Mouse (Mus musculus): ENCODE measurements around the gene Rdh19.
"Not testable (repeated sequence)": the region's sequence is repeated elsewhere in the genome, so short reads cannot be mapped to it uniquely, and the experiment has no call there.

Rdh19 gene

DNA sequence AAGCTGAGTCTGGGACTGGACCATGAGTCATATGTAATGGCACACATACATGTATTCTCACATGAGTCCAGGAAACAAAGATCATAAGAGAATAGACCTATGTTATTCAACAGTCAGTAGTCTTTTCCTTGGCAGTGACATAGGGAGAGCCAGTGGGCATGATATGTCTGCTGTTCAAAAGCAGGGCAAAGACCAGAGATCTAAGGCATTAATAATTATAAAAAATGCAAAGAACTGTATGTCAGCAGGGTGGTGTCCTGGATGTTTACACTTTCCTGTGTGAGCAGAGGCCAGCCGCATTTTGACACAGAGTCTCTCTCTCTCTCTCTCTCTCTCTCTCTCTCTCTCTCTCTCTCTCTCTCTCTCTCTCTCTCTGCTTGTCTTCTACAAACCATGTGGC, at the start of gene Rdh19:
Gene Rdh19 (plus strand): TSS at position 301 of the 400 bp plus-strand sequence.
- ChIA-PET CTCF (interaction anchor here in 1 of 4 experiments (0.6 kb wide), 1 partner anchor 1319 kb away, joined by 8 read pairs; no protein-coding TSS in a partner anchor), POLR2A (no interaction called here)

DNA sequence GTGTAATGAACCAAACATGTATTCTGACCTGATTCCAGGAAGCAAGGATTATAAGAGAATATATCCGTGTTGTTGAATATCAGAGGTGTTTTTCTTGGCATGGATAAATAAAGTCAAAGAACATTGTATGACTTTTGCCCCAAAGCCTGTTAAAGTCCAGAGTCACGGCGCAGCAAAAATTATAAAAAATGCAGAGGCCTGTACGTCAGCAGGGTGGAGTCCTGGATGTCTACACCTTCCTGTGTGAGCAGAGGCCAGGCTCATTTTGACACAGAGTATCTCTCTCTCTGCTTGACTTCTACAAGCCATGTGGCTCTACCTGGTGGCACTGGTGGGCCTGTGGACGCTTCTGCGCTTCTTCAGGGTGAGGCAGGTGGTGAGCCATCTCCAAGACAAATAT, 48.8 kb upstream of the Rdh19 start, which contains the start of gene Rdh16:
Gene Rdh16 (plus strand): TSS at position 262 of the 400 bp plus-strand sequence.
- CTCF ChIA-PET: no interaction called here
- POLR2A ChIA-PET: no interaction called here

DNA sequence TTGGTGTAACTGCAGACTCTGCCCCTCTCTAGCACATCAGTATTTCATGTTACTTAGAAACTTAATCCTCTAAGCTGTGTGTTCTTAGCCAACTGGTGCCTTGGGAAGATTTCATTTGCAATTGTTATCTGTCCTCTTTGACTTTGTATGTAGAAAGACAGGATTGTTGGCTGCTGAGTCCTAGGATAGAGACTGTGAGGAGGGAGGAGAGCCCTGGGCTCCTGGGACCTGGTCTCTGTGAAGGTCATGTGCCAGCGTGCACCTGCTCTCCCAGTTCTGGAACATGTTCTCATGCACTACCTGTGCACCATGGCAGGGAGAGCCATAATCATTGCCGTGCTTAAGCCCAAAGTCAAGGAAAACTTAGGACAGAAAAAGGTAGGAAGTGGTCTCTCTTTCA, 48.1 kb upstream of the Rdh19 start:
- ChIA-PET CTCF (no interaction called here), POLR2A (no interaction called here)

DNA sequence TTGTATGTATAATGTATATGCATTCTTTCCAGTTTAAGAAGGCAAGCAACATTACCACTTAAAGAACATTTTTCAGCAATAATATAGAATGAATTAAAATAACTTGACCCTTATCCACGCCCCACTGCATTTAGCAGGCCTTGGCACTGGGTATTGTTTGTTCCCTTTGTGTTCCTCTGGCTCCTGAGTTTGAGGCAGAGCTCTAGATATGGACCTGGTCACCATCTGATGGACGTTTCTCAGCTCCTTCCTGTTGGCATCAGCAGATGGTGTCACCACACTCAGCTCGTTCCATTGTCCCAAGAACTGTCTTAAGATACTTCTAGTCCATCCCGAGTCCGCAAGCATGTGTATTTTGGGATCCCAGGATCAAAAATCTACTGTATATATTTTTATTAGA, 47.5 kb upstream of the Rdh19 start:
- ChIA-PET POLR2A (interaction anchor here in 1 of 4 experiments (0.6 kb wide), 1 partner anchor 143 kb away, joined by 3 read pairs; no protein-coding TSS in a partner anchor), CTCF (no interaction called here)

DNA sequence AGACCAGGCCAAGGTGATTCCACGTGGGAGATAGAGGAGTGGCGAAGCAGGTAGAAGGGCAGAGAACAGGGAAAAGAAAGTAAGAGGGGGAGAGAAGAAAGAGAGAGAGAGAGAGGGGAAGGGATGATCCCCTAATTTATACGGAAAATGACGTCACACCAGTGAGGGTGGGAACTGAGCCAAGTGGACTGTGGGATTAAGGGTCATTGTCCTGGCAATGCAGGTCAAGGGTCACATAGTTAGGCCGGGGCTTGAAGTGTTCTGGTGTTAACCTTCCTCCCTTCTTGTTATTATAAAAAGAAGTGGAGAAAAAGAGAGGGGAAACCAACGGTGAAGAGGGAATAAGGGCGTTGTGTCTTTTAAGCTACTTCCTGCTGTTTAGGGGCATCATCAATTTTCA, 45.3 kb upstream of the Rdh19 start:
- ChIA-PET POLR2A (no interaction called here), CTCF (no interaction called here)

DNA sequence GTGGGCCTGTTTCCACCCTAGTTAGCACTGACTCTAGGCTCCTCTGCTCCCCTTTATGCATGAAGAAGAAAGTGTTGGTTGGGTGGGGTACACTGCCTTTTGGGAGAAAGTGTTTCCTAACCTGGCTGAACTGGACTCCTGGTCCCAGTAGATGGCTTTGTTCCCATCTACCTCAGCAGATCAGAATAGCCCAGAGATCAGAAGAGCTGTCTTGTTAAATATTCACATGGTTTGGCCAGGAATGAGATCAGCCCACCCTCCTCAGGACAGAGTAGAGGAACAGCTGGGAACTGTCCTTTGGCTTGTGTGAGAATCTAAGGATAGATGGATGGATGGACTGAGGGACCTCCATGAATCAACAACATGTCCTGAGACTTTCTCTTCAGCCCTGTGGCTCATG, 33.8 kb upstream of the Rdh19 start:
- ChIA-PET POLR2A (no interaction called here), CTCF (interaction anchor here in 1 of 4 experiments (0.6 kb wide), 1 partner anchor 116 kb away, joined by 4 read pairs; no protein-coding TSS in a partner anchor)

DNA sequence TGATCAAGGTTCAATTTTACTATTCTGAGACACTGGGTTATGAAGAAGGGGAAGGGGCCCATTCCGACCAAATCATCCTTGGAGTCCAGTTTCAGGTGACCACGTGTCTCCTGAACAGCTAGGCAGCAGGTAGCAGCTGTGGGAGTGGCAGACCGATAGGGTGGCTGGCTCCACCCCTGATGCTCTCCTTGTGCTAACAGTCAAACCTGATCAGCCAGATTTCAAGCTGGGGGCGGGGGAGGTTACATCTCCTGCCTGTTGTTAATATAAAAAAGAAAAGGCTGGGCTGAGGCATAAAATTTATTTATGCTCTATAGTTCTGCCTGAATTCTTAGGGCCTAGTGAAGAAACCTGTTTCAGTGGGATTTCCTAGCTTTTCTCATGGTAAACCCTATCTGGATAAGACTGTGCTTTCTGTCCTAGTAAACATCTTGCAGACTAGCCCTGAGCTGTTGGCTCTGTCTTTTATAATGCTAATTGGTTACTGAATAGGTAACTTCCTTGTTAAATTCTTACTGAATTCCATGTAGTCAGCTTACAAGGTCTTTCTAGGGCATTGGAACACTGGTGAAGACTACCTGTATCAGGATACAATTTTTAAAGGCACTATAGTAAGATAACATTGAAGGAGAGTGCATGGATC, 32.3 kb upstream of the Rdh19 start:
- CTCF ChIA-PET, POLR2A ChIA-PET: not testable (repeated sequence)

DNA sequence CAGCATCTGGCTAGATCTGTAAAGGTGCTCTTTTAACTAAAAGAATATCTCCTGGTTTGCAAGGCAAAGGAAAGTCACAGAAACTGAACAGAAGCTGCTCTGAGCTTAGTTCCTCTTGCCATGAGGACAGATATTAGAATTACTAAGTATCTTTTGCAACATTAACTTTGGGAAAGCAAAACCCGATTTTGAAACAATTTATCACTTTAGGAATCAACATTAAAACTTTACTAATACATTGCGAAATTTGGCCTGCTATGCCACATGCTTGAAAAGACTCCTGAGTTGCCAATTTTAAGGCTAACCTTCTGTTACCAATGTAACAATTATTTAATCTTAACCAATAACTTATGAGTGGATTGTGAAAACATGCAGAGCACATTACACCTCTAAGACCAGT, 27.9 kb upstream of the Rdh19 start:
- POLR2A ChIA-PET: interaction anchor here in 1 of 4 experiments (0.6 kb wide), 1 partner anchor 178 kb away, joined by 5 read pairs; no protein-coding TSS in a partner anchor
- CTCF ChIA-PET: not testable (repeated sequence)

DNA sequence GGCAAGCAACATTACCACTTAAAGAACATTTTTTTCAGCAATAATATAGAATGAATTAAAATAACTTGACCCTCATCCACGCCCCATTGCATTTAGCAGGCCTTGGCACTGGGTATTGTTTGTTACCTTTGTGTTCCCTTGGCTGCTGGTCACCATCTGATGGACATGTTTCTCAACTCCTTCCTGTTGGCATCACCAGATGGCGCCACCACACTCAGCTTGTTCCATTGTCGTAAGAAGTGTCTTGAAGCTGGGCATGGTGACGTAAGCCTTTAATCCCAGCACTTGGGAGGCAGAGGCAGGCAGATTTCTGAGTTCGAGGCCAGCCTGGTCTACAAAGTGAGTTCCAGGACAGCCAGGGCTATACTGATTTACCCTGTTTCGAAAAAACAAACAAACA, 24.3 kb upstream of the Rdh19 start:
- ChIA-PET POLR2A (no interaction called here), CTCF (interaction anchor here in 3 of 4 experiments (0.5 to 1.4 kb wide), 5 partner anchors 61 to 266 kb away, joined by 3 to 8 read pairs (median 4); partner anchors contain the start of gene Baz2a (in 1 of the 3))

DNA sequence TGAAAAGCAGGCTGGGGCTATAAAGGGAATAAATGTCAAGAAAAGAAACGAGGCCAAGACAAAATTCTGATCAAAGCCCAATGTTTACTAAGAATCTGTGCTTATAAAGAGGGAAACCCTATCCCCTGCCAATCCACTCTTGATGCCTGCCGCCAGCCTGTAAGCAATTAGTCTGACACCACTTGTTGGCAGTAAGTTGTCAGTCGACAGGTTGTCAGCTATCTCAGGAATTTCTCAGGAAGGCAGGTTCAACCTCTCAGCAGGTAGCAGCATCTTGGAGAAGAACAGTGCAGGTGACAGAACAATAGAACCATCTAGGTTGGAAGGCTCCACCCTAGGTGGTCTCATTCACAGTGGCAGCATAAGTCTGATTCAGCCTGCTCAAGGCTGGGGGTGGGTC, 20.6 kb upstream of the Rdh19 start:
- POLR2A ChIA-PET: no interaction called here
- CTCF ChIA-PET: no interaction called here

DNA sequence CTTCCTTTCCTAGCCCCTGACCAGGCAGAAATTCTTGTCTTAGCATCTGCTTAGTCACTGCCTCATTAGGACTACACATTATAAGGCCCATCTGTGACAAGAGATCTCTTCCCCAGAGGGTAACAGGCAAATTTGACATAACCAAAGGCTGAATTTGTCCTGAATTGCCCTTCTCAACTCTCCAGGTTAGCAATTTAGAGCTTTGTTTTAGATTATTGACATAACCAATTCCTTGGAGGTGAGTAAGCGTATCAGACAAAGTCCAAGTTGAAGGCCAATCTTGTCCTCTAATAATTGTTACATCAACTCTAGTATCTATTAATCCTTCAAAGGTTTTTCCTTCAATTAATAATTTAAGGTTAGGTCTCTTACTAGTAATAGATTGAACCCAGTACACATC, 15.5 kb upstream of the Rdh19 start:
- POLR2A ChIA-PET: not testable (repeated sequence)
- CTCF ChIA-PET: interaction anchor here in 1 of 4 experiments (0.6 kb wide), 1 partner anchor 16 kb away, joined by 3 read pairs; no protein-coding TSS in a partner anchor

DNA sequence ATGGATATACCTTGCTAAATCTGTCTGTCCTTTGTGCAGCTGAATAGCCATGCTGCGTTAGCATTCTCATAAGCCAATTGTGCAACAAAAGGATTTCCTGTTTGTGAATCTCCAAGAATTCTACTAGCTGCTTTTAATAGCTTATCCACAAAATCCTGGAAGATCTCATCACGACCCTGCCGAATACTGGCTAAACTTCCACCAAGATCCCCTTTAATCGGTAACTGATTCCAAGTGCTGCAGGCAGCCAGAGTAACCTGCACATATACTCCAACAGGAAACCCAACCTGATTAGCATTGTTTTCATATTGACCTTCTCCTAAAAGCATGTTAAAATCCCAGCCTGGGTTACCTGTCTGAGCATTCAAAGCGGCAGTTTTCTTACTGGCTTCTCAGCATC, 14.4 kb upstream of the Rdh19 start:
- ChIA-PET POLR2A (interaction anchor here in 1 of 4 experiments (0.6 kb wide), 1 partner anchor 110 kb away, joined by 4 read pairs; no protein-coding TSS in a partner anchor), CTCF (no interaction called here)

DNA sequence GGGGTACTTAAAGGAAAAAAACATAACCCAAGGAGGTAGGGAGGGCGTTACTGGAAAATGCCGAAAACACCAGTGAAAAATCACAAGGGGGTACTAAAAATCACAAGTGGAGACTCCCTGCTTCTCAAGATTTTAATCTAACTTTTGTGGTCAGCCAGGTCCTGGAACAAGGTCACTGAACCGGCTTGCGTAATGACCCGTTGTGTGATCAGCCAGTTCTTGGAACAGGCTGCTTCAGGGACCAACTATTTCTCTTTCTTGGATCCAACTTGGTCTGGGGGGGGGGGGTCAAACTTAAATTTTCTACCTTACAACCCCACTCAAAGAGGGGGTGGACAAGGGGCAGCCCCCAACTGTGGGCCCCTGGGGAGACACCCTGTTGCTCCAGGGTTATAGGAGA, 11.9 kb upstream of the Rdh19 start:
- POLR2A ChIA-PET, CTCF ChIA-PET: not testable (repeated sequence)

DNA sequence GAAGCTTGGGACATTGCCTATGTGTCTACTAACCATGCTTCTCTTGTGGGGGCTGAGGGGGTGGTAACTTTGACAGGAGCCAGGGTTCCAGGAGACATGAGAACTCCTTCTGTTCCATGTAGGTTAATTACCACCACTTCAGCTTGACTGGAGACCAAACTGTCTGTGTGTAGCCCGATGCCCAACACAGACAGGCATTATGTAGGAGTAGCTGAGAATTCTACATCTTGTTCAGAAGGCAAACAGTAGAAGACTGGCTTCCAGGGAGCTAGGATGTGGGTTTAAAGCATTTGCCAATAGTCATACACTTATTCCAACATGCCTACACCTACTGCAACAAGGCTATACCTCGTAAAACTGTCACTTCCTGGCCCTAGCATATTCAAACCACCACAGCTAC, 11.2 kb upstream of the Rdh19 start:
- ChIA-PET CTCF (no interaction called here), POLR2A (no interaction called here)

DNA sequence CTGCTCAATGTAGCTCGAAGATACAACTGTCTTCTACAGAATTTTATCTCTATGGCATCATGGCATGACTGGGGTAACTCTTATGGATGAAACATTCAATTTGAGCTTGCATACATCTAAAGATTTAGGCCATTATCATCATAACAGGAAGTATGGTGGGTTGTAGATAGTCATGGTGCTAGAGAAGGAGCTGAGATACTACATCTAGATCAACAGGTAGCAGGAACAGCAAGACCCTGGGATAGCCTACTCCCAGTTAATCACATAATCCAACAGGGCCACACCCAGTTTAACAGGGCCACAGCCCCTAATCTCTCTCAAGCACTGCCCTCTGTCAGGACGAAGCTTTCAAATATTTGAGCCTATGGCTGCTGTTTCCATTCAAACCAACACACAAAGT, 9.0 kb upstream of the Rdh19 start:
- POLR2A ChIA-PET: interaction anchor here in 1 of 4 experiments (0.7 kb wide), 2 partner anchors 66 to 77 kb away, joined by 3 to 5 read pairs; no protein-coding TSS in a partner anchor

DNA sequence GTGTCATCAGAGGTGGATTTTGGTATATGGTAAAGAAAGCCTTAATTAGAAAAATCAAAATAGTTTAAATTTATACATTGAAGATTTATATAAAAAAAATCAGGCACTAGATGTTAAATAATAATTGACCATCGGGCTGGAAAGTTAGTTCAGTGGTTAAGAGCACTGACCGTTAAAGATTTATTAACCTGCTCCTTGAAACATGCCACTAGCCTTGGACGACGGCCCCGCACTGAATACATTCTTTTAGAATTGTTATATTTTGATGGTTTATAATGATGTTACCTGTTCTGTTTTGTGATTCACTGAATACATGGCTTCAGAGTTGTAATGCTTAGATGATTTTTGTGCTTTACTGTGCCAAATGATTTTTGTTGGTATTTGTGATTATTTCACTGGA, 3.8 kb upstream of the Rdh19 start:
- CTCF ChIA-PET, POLR2A ChIA-PET: not testable (repeated sequence)

More for the DNA sequence above, 9.0 kb upstream of the Rdh19 start:
- CTCF ChIA-PET: no interaction called here

DNA sequence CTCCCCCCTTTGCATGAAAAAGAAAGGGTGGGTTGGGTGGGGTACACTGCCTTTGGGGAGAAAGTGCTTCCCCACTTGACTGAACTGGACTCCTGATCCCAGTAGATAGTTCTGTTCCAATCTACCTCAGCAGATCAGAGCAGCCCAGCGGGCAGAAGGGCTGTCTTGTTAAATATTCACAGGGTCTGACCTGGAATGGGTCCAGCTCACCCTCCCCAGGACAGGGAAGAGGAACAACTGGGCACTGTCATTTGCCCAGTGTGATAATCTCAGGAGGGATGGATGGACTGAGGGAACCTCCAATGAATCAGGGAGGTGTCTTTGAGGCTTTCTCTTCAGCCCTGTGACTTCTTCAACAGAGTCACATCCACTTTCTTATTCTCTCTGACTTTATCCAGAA, 1.6 kb upstream of the Rdh19 start:
- CTCF ChIA-PET: interaction anchor here in 1 of 4 experiments (0.6 kb wide), 1 partner anchor 84 kb away, joined by 5 read pairs; no protein-coding TSS in a partner anchor
- POLR2A ChIA-PET: no interaction called here

DNA sequence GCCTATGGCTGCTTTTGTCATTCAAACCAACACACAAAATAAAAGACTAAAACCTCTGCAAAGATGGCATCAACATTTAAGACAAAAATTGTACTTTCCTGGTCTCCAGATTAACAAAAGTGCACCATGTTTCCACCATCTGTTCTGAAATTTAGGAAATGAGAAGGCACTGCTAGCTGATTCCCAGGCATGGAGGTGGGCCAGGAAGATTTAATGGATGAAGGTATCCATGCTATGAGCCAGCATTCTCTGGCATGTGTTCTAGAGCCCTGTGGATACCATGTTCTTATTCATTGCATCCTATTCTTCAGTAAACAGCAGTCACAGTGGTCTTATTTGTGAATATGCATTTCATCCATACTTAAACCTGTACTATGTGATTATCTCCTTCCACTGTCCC, 6.6 kb downstream of the Rdh19 start:
- CTCF ChIA-PET: interaction anchor here in 1 of 4 experiments (0.6 kb wide), 1 partner anchor 175 kb away, joined by 4 read pairs; no protein-coding TSS in a partner anchor

DNA sequence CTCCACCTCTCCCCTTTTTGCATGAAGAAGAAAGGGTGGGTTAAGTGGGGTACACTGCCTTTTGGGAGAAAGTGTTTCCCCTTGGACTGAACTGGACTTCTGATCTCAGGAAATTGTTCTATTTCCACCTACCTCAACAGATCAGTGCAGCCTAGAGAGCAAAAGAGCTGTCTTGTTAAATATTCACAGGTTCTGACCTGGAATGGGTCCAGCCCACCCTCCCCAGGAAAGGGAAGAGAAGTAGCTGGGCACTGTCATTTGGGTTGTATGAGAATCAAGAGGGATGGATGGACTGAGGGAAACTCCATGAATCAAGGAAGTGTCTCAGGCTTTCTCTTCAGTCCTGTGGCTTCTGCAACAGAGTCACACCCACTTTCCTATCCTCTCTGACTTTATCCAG, 15.2 kb downstream of the Rdh19 start:
- POLR2A ChIA-PET: interaction anchor here in 1 of 4 experiments (0.6 kb wide), 1 partner anchor 315 kb away, joined by 3 read pairs; no protein-coding TSS in a partner anchor
- CTCF ChIA-PET: no interaction called here

More for the DNA sequence above, 6.6 kb downstream of the Rdh19 start:
- POLR2A ChIA-PET: no interaction called here

DNA sequence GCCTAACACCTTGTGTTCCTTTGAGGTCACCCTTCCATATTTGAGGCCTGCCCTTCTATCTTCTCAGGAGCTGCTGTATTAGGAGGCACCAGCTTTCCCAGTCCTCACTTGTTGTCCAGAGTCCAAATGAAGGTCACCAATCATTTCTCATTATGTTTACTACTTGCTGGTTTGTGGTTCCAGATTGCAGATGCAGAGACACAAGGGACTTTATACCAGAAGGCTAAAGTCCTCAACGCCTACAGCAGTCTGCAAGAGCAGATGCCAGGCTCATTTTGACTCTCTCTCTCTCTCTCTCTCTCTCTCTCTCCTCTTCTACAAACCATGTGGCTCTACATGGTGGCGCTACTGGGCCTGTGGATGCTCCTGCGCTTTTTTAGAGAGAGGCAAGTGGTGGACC, 16.5 kb downstream of the Rdh19 start, which contains the start of gene Rdh16f2:
Gene Rdh16f2 (plus strand): TSS at position 243 of the 400 bp plus-strand sequence.
- ChIA-PET CTCF (no interaction called here), POLR2A (no interaction called here)

DNA sequence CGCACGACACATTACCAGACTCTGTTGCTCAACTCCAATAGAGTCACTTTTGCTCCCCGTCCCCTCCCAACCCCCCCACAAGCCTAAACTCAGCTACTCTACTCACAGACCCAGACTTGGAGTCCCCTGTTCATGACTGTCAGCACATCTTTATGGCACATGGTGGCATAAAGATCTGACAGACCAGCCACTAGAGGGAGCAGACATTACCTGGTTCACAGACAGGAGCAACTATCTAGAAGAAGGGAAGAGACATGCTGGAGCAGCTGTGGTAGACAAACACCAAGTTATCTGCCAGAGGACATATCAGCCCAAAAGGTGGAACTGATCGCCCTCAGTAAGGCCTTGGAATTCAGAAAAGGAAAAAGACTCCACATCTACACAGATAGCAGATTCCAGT, 22.8 kb downstream of the Rdh19 start:
- POLR2A ChIA-PET: interaction anchor here in 1 of 4 experiments (0.8 kb wide), 1 partner anchor 24 kb away, joined by 7 read pairs; no protein-coding TSS in a partner anchor
- CTCF ChIA-PET: interaction anchor here in 3 of 4 experiments (0.5 to 1.2 kb wide), 6 partner anchors 9 to 503 kb away, joined by 3 to 9 read pairs (median 5); no protein-coding TSS in a partner anchor

Data from embryonic stem cell, embryonic (primary cell).